Mouse (Mus musculus) lung, postnatal 25 days (tissue): ENCODE measurements at regions not wholly inside any gene's neighbourhood (a gene's known extent, or its start where the extent isn't known, plus 50 kb on each side); places are given as distances from the start of the nearest gene placed in this dataset.
"Not testable (repeated sequence)": the region's sequence is repeated elsewhere in the genome, so short reads cannot be mapped to it uniquely, and the experiment has no call there.

Experiments used
- DNase-seq: peaks from one replicate; pipeline ENCODE4 v3.0.0; 2022; ENCODE audit warnings: low spot score

- DNase-seq: peak; percentile 14
These were observed 59.0 kb upstream of the Kbtbd8 start for GRCm38 (mm10) chr6:95058017-95058416.

- no peak for DNase-seq
These were observed 60.8 kb upstream of the Kbtbd8 start for GRCm38 (mm10) chr6:95056222-95056621.

- DNase-seq: no peak
These were observed 63.2 kb upstream of the Kbtbd8 start for GRCm38 (mm10) chr6:95053717-95054382.

DNA sequence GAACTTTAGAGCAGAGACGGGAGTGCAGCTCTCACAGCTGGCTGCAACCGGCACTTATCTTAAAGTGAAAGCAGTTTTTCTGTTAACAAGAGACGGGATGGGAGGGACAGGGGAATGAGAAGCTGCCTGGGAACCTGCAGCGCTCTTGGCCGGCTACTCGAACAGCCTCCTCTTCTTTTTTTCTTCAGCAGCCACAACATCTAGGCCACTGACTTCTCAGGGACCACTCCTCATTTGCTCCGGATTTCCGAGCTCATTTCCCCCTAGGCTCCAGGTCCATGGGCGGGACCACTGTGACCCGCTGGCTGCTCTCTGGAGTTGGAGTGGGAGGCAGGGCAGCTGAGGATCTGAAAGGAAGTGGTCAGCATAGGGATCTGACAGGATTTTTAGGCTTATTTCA is 75.7 kb upstream of the Kbtbd8 start:
- DNase-seq: not testable (repeated sequence)

GRCm38 (mm10) chr6:95024239-95024638 is 92.8 kb upstream of the Kbtbd8 start:
- DNase-seq: no peak

- no peak for DNase-seq
These were observed 95.3 kb upstream of the Kbtbd8 start for GRCm38 (mm10) chr6:95021724-95022123.

- DNase-seq: no peak
These were observed 99.1 kb upstream of the Kbtbd8 start for GRCm38 (mm10) chr6:95017911-95018310.

GRCm38 (mm10) chr6:95017484-95017883 is 99.6 kb upstream of the Kbtbd8 start:
- no peak for DNase-seq

GRCm38 (mm10) chr6:95013096-95013495 is 103.9 kb upstream of the Kbtbd8 start:
- no peak for DNase-seq

- DNase-seq: no peak
These were observed 110.6 kb upstream of the Kbtbd8 start for GRCm38 (mm10) chr6:95006485-95006884.

- no peak for DNase-seq
These were observed 113.3 kb upstream of the Kbtbd8 start for GRCm38 (mm10) chr6:95003716-95004115.

DNA sequence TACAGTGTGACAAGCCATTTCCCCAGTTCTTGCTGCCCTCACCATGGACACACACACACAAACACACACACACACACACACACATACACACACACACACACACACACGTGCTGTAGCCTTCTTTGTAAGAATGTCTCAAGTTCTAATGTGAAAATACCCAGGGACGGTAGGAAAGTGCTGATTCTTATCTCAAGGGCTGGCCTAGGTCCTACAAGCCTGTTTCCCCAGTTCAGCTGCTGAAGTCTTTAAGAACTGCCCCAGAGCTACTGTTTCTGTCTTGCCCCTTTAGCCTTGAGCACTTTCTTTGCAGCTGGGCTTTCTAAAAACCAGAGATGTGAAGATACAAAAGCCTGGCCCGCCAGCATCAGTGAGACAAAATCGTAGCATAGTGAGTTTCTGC is 117.5 kb upstream of the Kbtbd8 start:
- no peak for DNase-seq

- peak; percentile 20 for DNase-seq
These were observed 118.0 kb upstream of the Kbtbd8 start for GRCm38 (mm10) chr6:94999002-94999401.

DNA sequence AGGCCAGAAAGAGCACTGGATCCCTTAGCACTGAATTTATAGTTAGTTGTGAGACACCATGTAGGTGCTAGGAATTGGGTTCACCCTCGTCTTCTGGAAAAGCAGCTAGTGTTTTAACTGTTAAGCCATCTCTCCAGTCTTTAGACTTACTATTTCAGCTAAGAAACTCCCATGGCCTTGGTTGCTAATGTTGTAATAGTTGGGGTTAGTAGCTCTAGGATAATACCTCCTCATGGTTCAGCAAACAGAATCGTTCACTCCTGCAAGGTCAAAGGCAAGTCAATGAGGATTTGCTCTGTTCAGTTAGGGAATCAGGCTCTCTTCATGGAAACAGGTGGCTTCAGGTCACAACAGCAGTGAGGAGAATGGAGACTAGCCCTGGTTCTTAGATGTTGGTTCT is 118.7 kb upstream of the Kbtbd8 start:
- no peak for DNase-seq

GRCm38 (mm10) chr6:94994376-94994775 is 122.7 kb upstream of the Kbtbd8 start:
- no peak for DNase-seq

- DNase-seq: no peak
These were observed 129.6 kb upstream of the Kbtbd8 start for GRCm38 (mm10) chr6:94987427-94987826.

- DNase-seq: peak; percentile 61
These were observed 130.7 kb upstream of the Kbtbd8 start for GRCm38 (mm10) chr6:94986346-94986745.

DNA sequence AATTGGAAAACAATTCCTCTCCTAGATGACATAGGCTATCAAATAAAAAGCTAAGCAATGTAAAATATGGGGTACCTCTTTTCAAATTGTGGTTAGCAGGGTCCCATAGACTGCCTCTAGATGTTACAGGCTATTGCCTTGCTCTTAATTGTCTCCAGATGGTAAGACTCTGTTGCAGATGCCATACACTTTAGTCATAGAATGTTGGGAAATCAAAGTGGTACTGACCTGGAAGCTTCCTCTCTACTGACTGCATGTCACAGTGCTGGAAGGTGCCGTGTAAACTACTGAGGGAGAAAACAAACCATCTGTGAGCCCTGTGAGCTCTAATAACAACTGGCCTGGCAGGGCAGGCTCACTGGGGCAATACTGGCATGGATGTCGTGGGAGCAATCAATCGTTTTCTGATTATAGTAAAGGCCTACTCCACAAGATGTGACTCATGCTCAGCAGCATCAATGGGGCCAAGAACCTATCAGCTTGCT is 132.6 kb upstream of the Kbtbd8 start:
- no peak for DNase-seq

GRCm38 (mm10) chr6:94968683-94969082 is 148.4 kb upstream of the Kbtbd8 start:
- no peak for DNase-seq

GRCm38 (mm10) chr6:94966962-94967361 is 150.1 kb upstream of the Kbtbd8 start:
- DNase-seq: peak; percentile 55

GRCm38 (mm10) chr6:94963204-94963603 is 153.8 kb upstream of the Kbtbd8 start:
- DNase-seq: no peak

DNA sequence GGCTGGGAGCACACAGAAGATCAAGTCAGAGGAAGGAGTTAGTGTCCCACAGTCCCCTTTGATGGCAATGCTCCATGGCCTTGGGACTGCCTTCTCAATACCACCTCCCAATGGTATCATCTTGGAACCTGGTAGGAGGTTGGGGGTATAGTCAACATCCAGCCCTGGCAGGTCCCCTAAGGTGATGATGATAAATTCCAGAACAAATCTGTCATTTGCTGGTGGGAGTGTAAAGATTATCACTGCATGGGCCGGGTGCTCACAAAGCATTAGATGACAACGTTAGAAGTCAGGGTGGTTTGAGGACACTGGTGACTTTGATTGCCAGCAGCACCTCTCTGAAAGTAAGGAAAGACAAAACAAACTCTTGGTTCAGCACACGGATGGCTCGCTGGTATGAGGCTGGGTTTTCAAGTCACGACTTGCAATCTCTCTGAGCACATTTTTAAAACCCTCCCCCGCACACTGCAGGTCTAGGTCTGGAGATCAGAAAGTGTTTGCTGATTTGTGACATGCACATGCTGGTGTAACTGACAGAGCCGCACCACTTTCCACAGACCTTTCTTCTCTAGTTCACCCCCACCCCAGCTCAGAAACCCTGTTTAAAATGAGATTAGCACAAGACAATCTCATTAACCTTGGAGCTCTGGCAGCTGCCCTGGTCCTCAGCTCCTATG is 154.5 kb upstream of the Kbtbd8 start:
- DNase-seq: no peak

GRCm38 (mm10) chr6:94961821-94962220 is 155.2 kb upstream of the Kbtbd8 start:
- no peak for DNase-seq

DNA sequence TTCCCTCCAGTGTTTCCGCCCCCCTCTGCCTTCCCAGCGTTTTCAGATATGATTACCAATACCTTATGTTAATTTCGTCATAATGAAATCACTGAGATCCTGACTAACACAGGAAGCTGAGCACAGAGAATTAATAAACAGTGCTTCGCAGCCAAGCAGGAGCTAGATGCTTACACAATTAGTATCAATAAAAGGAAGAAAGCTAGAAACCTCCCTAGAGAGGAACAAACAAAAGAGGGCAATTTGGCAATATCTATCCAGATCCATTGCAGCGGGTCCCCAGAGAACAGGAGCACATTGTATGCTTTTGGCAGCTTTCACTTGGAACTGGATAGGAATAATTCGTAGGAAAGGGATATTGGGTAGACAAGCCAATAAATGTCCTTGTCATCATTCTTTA is 159.1 kb upstream of the Kbtbd8 start:
- DNase-seq: no peak
